Mouse (Mus musculus) ES-Bruce4 (cell line): ENCODE data around the gene Lrrk1.

Source experiments
- EP300 ChIP-seq: IDR thresholded peaks from 2 replicates; pipeline ENCODE4 v1.6.1; 2011; ENCODE audit warnings: low read depth, low read length; ENCODE audit not compliant: insufficient read depth
- POLR2A ChIP-seq: IDR thresholded peaks from one replicate; pipeline ENCODE4 v1.8.1; 2011; ENCODE audit warnings: low read length; ENCODE audit not compliant: insufficient read depth

DNA sequence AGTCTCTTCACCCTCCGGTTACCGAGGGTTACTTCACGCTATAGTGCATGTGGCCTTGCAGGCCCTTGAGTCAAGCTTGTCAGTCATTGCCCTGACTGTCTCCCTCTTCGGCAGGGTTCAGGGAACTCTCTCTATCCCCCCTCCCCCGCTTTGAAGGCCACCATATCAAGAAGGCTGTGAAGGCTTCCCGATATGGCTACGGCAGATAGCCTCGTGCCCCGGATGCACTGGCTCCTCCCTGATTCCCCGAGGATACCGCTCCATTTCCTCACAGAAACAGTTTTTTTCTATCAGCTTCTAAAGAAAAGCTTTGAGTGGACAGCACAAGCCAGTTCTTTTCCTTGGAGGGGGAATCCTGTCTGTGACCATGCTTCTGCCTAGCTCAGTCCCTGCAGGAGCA is 17.4 kb upstream of the Lrrk1 start:
- TF ChIP-seq POLR2A, result no peak
- no peak for TF ChIP-seq EP300
